Mouse (Mus musculus) liver, postnatal 0 days (tissue): ENCODE measurements around the gene Plppr3.

Experiments used
- CTCF ChIP-seq: sonication (generic); IDR thresholded peaks from 2 replicates; pipeline ENCODE4 v1.5.1; 2016; ENCODE audit warnings: antibody characterized with exemption, low read depth
- EP300 ChIP-seq: IDR thresholded peaks from 2 replicates; pipeline ENCODE4 v1.6.1; 2016; ENCODE audit warnings: antibody characterized with exemption, low read depth, mild to moderate bottlenecking

- no peak for TF ChIP-seq CTCF
- TF ChIP-seq EP300: no peak
Measured at GRCm38 (mm10) chr10:79920958-79921535, 46.6 kb upstream of the Plppr3 start, which contains the start of gene R3hdm4.
